Mouse (Mus musculus): ENCODE measurements around the gene Sycp3. TPM values are rescaled to one million over a fixed set of nuclear protein-coding genes. Genes with fewer than 3 reads are reported as not detected.
"Not testable (repeated sequence)": the region's sequence is repeated elsewhere in the genome, so short reads cannot be mapped to it uniquely, and the experiment has no call there.

Sycp3 gene
- polyA plus RNA-seq, 1 experiment from 2014 or later, result not detected

DNA sequence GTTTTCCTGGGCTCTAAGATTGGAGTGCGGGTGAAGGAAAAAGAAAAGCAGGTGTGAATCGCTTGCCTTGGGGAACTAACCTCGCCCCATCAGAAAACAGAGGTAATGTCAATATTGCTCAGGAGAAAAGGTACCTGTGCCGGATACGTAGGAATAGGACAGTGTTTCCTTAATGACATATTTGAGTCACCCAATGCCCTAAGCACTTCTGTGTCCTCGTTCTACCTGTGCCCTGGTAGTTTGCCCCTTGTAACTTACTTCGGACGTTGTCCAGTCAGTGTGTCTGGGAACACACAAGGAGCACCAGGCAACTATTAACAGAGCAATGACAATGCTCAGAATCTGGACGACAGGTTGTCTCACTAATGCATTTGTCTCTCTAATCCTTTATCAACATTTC, 52.0 kb downstream of the Sycp3 start:
- ATAC-seq (replicated peaks; ENCODE audit: insufficient number of reproducible peaks, low FRiP score, low TSS enrichment, low read depth) (no peak), DNase-seq (ENCODE audit: low spot score) (no peak)
- no peaks in the 10 kb centered on the region for H3K36me3 ChIP-seq (replicated peaks; ENCODE audit: control insufficient read depth, insufficient read depth, low read depth, low read length)
- H3K4me1 ChIP-seq (ENCODE audit: control insufficient read depth, insufficient read depth, low read length), result no peaks in the 10 kb centered on the region
- H3K27ac ChIP-seq (replicated peaks; ENCODE audit: low read depth, low read length), result no peak overlapping the region
- H3K9me3 ChIP-seq (replicated peaks; ENCODE audit: control insufficient read depth, low read length), result no peaks in the 10 kb centered on the region
- WGBS, result 87% methylated on average over 9 of the region's 9 CpGs
- no peaks in the 10 kb centered on the region for H3K27me3 ChIP-seq (ENCODE audit: control insufficient read depth, insufficient read depth, low read length)
- no peak overlapping the region for H3K4me2 ChIP-seq (ENCODE audit: low read depth, low read length)
- no peak overlapping the region for H3K9ac ChIP-seq (replicated peaks; ENCODE audit: low read length)
- no peak overlapping the region for H3K4me3 ChIP-seq (ENCODE audit: low read depth, low read length)

GRCm38 (mm10) chr10:88513574-88514135, 54.3 kb downstream of the Sycp3 start:
- H3K4me3 ChIP-seq (ENCODE audit: low read depth, low read length), result no peak overlapping the region
- no peaks in the 10 kb centered on the region for H3K4me1 ChIP-seq (ENCODE audit: control insufficient read depth, insufficient read depth, low read length)
- no peak overlapping the region for H3K4me2 ChIP-seq (ENCODE audit: low read depth, low read length)
- H3K9me3 ChIP-seq (replicated peaks; ENCODE audit: control insufficient read depth, low read length), result no peaks in the 10 kb centered on the region
- ATAC-seq (replicated peaks; ENCODE audit: insufficient number of reproducible peaks, low FRiP score, low TSS enrichment, low read depth) (no peak), DNase-seq (ENCODE audit: low spot score) (no peak)
- no peak overlapping the region for H3K9ac ChIP-seq (replicated peaks; ENCODE audit: low read length)
- no peaks in the 10 kb centered on the region for H3K27me3 ChIP-seq (ENCODE audit: control insufficient read depth, insufficient read depth, low read length)
- no peak overlapping the region for H3K27ac ChIP-seq (replicated peaks; ENCODE audit: low read depth, low read length)
- WGBS, result 70% methylated on average over 8 of the region's 8 CpGs
- no peaks in the 10 kb centered on the region for H3K36me3 ChIP-seq (replicated peaks; ENCODE audit: control insufficient read depth, insufficient read depth, low read depth, low read length)

- H3K9ac ChIP-seq (replicated peaks; ENCODE audit: low read length), result no peak overlapping the region
- peak; percentile 12 for DNase-seq (ENCODE audit: low spot score)
- no peak overlapping the region for H3K4me3 ChIP-seq (ENCODE audit: low read depth, low read length)
- no peaks in the 10 kb centered on the region for H3K27me3 ChIP-seq (ENCODE audit: control insufficient read depth, insufficient read depth, low read length)
- H3K4me2 ChIP-seq (ENCODE audit: low read depth, low read length), result no peak overlapping the region
- no peak for ATAC-seq (replicated peaks; ENCODE audit: insufficient number of reproducible peaks, low FRiP score, low TSS enrichment, low read depth)
- 39% methylated on average over 2 of the region's 2 CpGs for WGBS
- H3K27ac ChIP-seq (replicated peaks; ENCODE audit: low read depth, low read length), result no peak overlapping the region
- no peaks in the 10 kb centered on the region for H3K9me3 ChIP-seq (replicated peaks; ENCODE audit: control insufficient read depth, low read length)
- no peaks in the 10 kb centered on the region for H3K36me3 ChIP-seq (replicated peaks; ENCODE audit: control insufficient read depth, insufficient read depth, low read depth, low read length)
- no peaks in the 10 kb centered on the region for H3K4me1 ChIP-seq (ENCODE audit: control insufficient read depth, insufficient read depth, low read length)
Measured at GRCm38 (mm10) chr10:88514495-88514894, 55.1 kb downstream of the Sycp3 start.

DNA sequence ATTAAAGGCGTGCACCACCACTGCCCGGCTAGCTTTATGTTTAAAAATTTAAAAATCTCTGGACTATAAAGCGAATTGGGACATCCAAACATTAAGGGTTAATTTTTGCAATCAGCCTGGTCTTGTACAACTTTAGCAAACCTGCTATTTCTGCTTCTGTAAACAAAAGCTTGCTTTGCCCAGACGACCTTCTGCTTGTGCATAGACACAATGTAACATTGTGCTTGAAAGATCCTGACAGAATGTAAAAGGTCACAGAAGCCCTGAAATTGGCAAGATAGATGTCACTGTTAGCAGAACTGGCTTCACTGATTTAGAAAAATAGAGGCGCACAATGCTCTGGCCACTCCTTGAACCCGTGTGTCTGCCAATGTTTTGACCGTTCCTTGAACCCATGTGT, 55.7 kb downstream of the Sycp3 start:
- not testable (repeated sequence) for H3K27ac ChIP-seq (replicated peaks; ENCODE audit: low read depth, low read length); H3K9ac ChIP-seq (replicated peaks; ENCODE audit: low read length); H3K9me3 ChIP-seq (replicated peaks; ENCODE audit: control insufficient read depth, low read length); H3K4me3 ChIP-seq (ENCODE audit: low read depth, low read length); H3K27me3 ChIP-seq (ENCODE audit: control insufficient read depth, insufficient read depth, low read length); H3K4me1 ChIP-seq (ENCODE audit: control insufficient read depth, insufficient read depth, low read length); H3K36me3 ChIP-seq (replicated peaks; ENCODE audit: control insufficient read depth, insufficient read depth, low read depth, low read length); DNase-seq (ENCODE audit: low spot score); H3K4me2 ChIP-seq (ENCODE audit: low read depth, low read length); ATAC-seq (replicated peaks; ENCODE audit: insufficient number of reproducible peaks, low FRiP score, low TSS enrichment, low read depth)
- 81% methylated on average over 7 of the region's 7 CpGs for WGBS

GRCm38 (mm10) chr10:88522795-88523194, 63.4 kb downstream of the Sycp3 start:
- Histone ChIP-seq H3K36me3 (replicated peaks; ENCODE audit: control insufficient read depth, insufficient read depth, low read depth, low read length) (no peaks in the 10 kb centered on the region), H3K9ac (replicated peaks; ENCODE audit: low read length) (no peak overlapping the region), H3K9me3 (replicated peaks; ENCODE audit: control insufficient read depth, low read length) (no peaks in the 10 kb centered on the region), H3K4me2 (ENCODE audit: low read depth, low read length) (no peak overlapping the region), H3K4me3 (ENCODE audit: low read depth, low read length) (no peak overlapping the region), H3K4me1 (ENCODE audit: control insufficient read depth, insufficient read depth, low read length) (no peaks in the 10 kb centered on the region), H3K27me3 (ENCODE audit: control insufficient read depth, insufficient read depth, low read length) (no peaks in the 10 kb centered on the region), H3K27ac (replicated peaks; ENCODE audit: low read depth, low read length) (no peak overlapping the region)
- ATAC-seq (replicated peaks; ENCODE audit: insufficient number of reproducible peaks, low FRiP score, low TSS enrichment, low read depth), result no peak
- no peak for DNase-seq (ENCODE audit: low spot score)
- WGBS, result 91% methylated on average over 8 of the region's 8 CpGs

Other genes with a start within 250 kb of the Sycp3 start
- 0.62 and 0.74 TPM in 2 replicates for gene Dram1, start 80.5 kb upstream of the Sycp3 start, polyA plus RNA-seq (2014; fragmentation: Nextera tagmentation; extraction: Ambion mirVana)
- gene Gnptab, start 80.4 kb upstream of the Sycp3 start, polyA plus RNA-seq (2014; fragmentation: Nextera tagmentation; extraction: Ambion mirVana), result 6.2 and 7.6 TPM in 2 replicates
- gene Chpt1, start 44.5 kb downstream of the Sycp3 start, polyA plus RNA-seq (2014; fragmentation: Nextera tagmentation; extraction: Ambion mirVana), result 20.8 and 27.9 TPM in 2 replicates
- 2.7 and 5.3 TPM in 2 replicates for gene Mybpc1, start 145.6 kb downstream of the Sycp3 start, polyA plus RNA-seq (2014; fragmentation: Nextera tagmentation; extraction: Ambion mirVana)
- not detected in 2 replicates for gene Spic, start 225.4 kb downstream of the Sycp3 start, polyA plus RNA-seq (2014; fragmentation: Nextera tagmentation; extraction: Ambion mirVana)